Mouse (Mus musculus) heart, embryonic 12.5 days (tissue): ENCODE results near the gene Ube2j2. TPM values are rescaled to one million over a fixed set of nuclear protein-coding genes. Genes with fewer than 3 reads are reported as not detected.

Experiments used
- ATAC-seq: fragments of 200-750 bp; cut with Nextera tagmentation; 2 replicates; pipeline ENCODE4 v1.8.0; 2017; ENCODE audit warnings: moderate TSS enrichment, moderate library complexity; ENCODE audit not compliant: insufficient number of reproducible peaks, low FRiP score
- H3K27ac ChIP-seq: fragments of 300-500 bp; sonication (generic); 2 replicates; pipeline ENCODE4 v1.5.1; 2016; ENCODE audit warnings: mild to moderate bottlenecking, moderate library complexity; ENCODE audit not compliant: poor library complexity, severe bottlenecking
- H3K27me3 ChIP-seq: fragments of 300-500 bp; sonication (generic); replicated peaks from 2 replicates; pipeline ENCODE4 v1.6.1; 2016; ENCODE audit warnings: mild to moderate bottlenecking, moderate library complexity
- H3K36me3 ChIP-seq: fragments of 300-500 bp; sonication (generic); 2 replicates; pipeline ENCODE4 v1.6.1; 2016; ENCODE audit warnings: mild to moderate bottlenecking, moderate library complexity
- H3K4me1 ChIP-seq: fragments of 300-500 bp; sonication (generic); replicated peaks from 2 replicates; pipeline ENCODE4 v1.6.1; 2016; ENCODE audit warnings: mild to moderate bottlenecking
- H3K4me2 ChIP-seq: fragments of 300-500 bp; sonication (generic); 2 replicates; pipeline ENCODE4 v1.6.1; 2016; ENCODE audit warnings: mild to moderate bottlenecking, moderate library complexity
- H3K4me3 ChIP-seq: fragments of 300-500 bp; sonication (generic); 2 replicates; pipeline ENCODE4 v1.5.1; 2016; ENCODE audit warnings: mild to moderate bottlenecking
- H3K9ac ChIP-seq: fragments of 300-500 bp; sonication (generic); 2 replicates; pipeline ENCODE4 v1.6.1; 2016; ENCODE audit warnings: mild to moderate bottlenecking, moderate library complexity
- H3K9me3 ChIP-seq: fragments of 300-500 bp; sonication (generic); replicated peaks from 2 replicates; pipeline ENCODE4 v1.6.1; 2016; ENCODE audit warnings: mild to moderate bottlenecking, moderate library complexity
- WGBS: fragments of 180-500 bp; shearing (Covaris S2); methylation state at CpG from one replicate; pipeline ENCODE4 v1.1.7; 2016; 5-methylcytosine and 5-hydroxymethylcytosine counted together
- polyA plus RNA-seq: library from polyadenylated mRNA; unstranded; fragments of >200 nt; fragmentation: Nextera tagmentation; extraction: Ambion mirVana; gene quantifications from 2 replicates; pipeline ENCODE4 v1.2.1, GENCODE M21; 2016

Ube2j2 gene
- polyA plus RNA-seq, 1 experiment from 2014 or later: 101 TPM

DNA sequence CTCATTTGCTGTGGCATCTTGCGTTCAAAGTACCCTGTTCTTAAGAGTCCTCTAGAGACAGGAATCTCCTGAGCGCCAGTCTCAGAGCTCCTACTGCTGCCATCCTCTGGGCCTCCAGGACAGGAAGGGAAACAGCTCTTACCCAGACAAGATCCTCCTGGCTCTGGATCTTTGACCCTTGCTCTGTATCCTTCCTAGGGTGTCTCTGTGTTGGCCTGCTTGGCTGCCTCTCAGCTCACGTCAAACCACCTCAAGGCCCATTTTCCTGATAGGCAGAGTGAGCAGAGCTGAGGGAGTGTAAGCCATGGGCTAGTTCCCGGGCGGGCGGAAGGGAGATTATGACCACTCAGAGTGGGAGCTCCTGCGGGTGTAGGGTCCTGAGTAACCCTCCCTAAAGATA, 19.5 kb downstream of the Ube2j2 start:
- WGBS: 47% methylated on average over 7 of the region's 7 CpGs
- Histone ChIP-seq H3K9ac (peak overlapping the region; percentile 79), H3K9me3 (no peaks in the 10 kb centered on the region), H3K36me3 (peaks cover 37% of the 10 kb centered on the region), H3K4me1 (peaks cover 24% of the 10 kb centered on the region), H3K4me3 (peak overlapping the region; percentile 60), H3K4me2 (peak overlapping the region; percentile 93), H3K27ac (no peak overlapping the region), H3K27me3 (no peaks in the 10 kb centered on the region)
- ATAC-seq: no peak

DNA sequence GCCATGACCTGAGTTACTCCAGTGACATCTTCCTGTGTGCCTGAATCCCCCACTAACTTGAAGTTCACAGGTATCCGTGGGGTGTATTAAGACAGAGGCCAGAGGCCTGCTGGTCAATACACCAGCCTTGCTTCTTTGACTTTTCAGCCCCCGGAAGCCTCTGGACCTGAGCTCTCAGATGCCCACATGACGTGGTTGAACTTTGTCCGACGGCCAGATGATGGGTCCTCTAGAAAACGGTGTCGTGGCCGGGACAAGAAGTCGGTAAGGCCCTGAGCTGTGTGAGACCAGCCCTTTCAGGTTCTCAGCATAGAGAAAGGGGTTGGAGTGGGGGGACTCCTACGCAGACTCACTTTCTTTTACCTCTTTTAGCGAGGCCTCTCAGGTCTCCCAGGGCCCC, 20.8 kb downstream of the Ube2j2 start:
- Histone ChIP-seq H3K9me3 (no peaks in the 10 kb centered on the region), H3K27me3 (no peaks in the 10 kb centered on the region), H3K36me3 (peaks cover 31% of the 10 kb centered on the region), H3K9ac (no peak overlapping the region; the same call in 1 of the 2 replicates), H3K4me2 (no peak overlapping the region), H3K4me1 (peaks cover 24% of the 10 kb centered on the region), H3K27ac (no peak overlapping the region), H3K4me3 (no peak overlapping the region)
- no peak for ATAC-seq
- WGBS: 89% methylated on average over 11 of the region's 11 CpGs

DNA sequence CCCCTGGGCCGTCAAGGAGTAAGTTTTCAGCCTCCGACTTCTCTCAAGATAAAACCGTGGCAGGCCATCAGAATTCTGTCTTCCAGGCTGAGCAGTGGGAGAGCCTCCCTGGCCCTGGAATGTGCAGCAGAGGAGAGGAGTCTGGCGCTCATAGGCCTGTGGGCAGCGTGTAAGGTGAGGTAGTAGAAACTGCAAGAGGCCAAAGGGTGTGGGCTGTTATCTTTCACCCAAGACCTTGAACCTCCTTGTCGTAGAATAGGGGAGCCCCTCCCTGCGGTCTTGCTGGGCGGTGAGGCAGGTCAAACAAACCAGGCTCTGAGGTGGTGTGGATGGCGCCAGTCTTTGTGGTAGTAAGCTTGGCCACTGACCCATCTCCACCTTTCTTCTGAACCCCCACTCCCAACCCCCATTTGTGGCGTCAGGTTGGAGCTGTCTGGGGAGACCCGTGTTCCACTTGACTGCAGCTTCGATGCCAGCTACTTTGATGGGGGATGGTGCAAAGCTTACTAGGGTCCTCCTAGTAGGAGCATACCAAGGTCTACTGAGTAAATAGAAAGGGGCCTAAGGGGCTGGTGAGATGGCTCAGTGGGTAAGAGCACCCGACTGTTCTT, 25.5 kb downstream of the Ube2j2 start:
- H3K4me3 ChIP-seq: no peak overlapping the region
- no peaks in the 10 kb centered on the region for H3K4me1 ChIP-seq
- no peak overlapping the region for H3K9ac ChIP-seq
- H3K36me3 ChIP-seq: peaks cover 21% of the 10 kb centered on the region
- no peak overlapping the region for H3K27ac ChIP-seq
- H3K27me3 ChIP-seq: no peaks in the 10 kb centered on the region
- 63% methylated on average over 13 of the region's 13 CpGs for WGBS
- no peak overlapping the region for H3K4me2 ChIP-seq
- H3K9me3 ChIP-seq: no peaks in the 10 kb centered on the region
- no peak; the same call in 1 of the 2 replicates for ATAC-seq

DNA sequence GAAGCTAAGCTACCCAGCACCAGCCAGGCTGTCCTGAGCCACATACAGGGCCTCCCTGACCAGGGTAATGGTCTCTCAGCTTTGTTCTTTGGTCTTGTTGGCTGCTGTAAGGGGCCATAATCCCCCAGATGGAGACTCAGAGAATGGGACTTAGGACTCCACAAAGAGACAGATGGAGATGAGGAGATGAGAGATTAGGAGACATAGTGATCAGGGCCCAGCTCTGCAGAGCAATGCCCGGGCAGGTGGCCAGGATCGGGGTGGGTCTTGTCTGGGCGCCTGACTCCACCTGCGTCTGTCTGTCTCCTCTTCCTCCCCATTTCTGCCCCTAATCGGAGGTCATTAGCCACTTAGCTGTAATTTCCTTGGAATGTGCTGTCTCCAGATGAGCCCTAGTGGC, 26.7 kb downstream of the Ube2j2 start:
- peaks cover 14% of the 10 kb centered on the region for H3K36me3 ChIP-seq

DNA sequence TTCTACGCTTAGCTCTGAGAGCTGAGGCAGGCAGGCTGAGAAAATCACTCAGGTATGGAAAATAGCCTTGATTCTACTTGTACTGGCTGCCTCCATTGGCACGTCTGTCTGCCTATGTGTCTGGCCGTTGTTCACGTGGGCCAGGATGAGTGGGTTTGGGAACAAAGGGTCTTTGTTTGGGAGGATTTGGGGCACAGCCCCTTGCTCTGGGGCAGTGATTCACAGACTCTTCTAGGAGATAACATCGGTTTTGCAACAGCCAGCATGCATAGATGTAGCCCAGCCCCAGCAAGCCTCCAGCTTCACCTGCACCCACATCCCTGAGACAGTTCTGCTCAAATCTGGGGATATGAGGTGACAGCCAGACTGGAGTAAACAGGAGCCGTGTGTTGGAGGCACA, 29.0 kb downstream of the Ube2j2 start:
- H3K9ac ChIP-seq: no peak overlapping the region
- 77% methylated on average over 6 of the region's 6 CpGs for WGBS
- no peak overlapping the region for H3K4me3 ChIP-seq
- no peaks in the 10 kb centered on the region for H3K36me3 ChIP-seq
- H3K9me3 ChIP-seq: peaks cover 8% of the 10 kb centered on the region
- no peaks in the 10 kb centered on the region for H3K27me3 ChIP-seq
- H3K4me2 ChIP-seq: no peak overlapping the region
- no peak for ATAC-seq
- no peaks in the 10 kb centered on the region for H3K4me1 ChIP-seq
- H3K27ac ChIP-seq: no peak overlapping the region

More for the DNA sequence above, 26.7 kb downstream of the Ube2j2 start:
- Histone ChIP-seq H3K4me1 (no peaks in the 10 kb centered on the region), H3K27me3 (no peaks in the 10 kb centered on the region), H3K9me3 (no peaks in the 10 kb centered on the region), H3K27ac (no peak overlapping the region), H3K4me2 (no peak overlapping the region), H3K9ac (no peak overlapping the region), H3K4me3 (no peak overlapping the region)
- WGBS: 86% methylated on average over 5 of the region's 5 CpGs
- ATAC-seq: no peak

DNA sequence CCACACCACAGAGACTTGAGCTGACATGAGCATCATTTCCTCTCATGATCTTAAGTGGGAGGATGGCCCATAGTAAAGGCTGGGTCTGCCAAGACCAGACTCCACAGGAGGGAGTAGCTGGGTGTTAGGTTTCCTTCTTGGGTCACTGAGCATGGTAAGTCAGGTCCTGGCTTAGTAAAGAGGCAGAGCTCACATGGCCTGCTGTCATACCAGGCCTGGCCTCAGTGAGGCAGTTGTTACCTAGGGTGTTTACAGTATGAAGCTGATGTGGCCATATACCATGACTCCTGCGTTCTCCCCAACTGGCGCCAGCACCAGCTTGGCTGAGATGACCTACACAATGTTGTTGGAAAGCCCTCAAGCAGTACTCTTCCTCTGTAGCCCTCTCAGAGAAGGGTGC, 29.6 kb downstream of the Ube2j2 start:
- whole genome bisulfite sequencing: 75% methylated on average over 2 of the region's 2 CpGs
- peaks cover 8% of the 10 kb centered on the region for H3K9me3 ChIP-seq
- no peak overlapping the region for H3K4me2 ChIP-seq
- no peak overlapping the region for H3K27ac ChIP-seq
- no peak for ATAC-seq
- H3K36me3 ChIP-seq: no peaks in the 10 kb centered on the region
- H3K27me3 ChIP-seq: no peaks in the 10 kb centered on the region
- H3K4me1 ChIP-seq: no peaks in the 10 kb centered on the region
- H3K9ac ChIP-seq: no peak overlapping the region
- H3K4me3 ChIP-seq: no peak overlapping the region

DNA sequence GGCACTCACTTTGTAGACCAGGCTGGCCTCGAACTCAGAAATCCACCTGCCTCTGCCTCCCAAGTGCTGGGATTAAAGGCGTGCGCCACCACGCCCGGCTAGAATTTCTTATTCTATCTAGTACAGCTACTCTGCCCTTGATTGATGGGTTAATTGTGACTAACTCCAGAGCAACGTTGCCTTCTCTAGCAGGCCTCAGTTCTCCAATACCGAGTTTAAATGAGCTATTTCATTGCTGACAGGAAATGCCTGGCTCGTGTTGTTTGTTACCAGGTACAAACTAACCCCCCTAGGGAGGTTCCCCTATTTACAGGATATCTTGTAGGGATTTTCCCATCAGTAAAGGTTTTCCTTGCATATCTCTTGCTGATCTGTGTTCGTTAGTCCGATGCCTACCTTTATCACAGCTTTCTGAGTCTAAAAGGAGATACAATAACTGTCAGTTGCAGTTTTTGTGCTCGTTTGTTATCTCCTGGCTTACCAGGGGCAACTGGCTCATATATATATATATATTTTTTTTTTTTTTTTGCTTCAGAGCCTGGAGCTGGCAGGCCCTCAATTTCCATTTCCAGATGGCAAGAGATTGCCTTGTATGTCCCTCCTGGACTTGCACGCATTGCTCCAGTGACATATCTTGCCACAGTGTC, 37.9 kb downstream of the Ube2j2 start:
- no peaks in the 10 kb centered on the region for H3K36me3 ChIP-seq
- 0 out of 2 replicates have a peak, but pooled peaks cover 3% of the 10 kb centered on the region for H3K27me3 ChIP-seq
- H3K27ac ChIP-seq: no peak overlapping the region
- no peak overlapping the region for H3K4me2 ChIP-seq
- H3K9me3 ChIP-seq: peaks cover 13% of the 10 kb centered on the region
- 71% methylated on average over 12 of the region's 12 CpGs for WGBS
- no peak overlapping the region for H3K9ac ChIP-seq
- H3K4me3 ChIP-seq: no peak overlapping the region
- ATAC-seq: no peak
- no peaks in the 10 kb centered on the region for H3K4me1 ChIP-seq

DNA sequence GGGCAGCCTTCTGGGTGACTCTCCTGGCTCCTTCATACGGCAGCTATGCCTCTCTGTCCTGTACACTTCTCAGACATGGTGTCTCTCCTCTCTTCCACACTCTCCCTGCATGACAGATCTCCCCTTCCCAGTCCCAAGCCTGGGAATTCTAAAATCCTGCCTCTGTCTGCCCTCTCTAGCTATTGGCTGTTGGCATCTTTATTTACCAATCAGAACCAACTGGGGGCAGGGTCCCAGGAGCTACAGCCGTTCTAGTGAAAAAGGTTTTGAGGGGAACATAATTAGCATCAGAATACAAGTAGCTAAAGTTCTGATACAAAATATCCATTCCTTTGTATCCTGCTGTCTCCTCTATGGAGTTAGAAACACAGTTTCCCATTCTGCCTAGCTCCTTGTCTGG, 40.2 kb downstream of the Ube2j2 start:
- Histone ChIP-seq H3K4me3 (no peak overlapping the region), H3K9ac (no peak overlapping the region), H3K9me3 (0 out of 2 replicates have a peak, but pooled peaks cover 5% of the 10 kb centered on the region), H3K27ac (no peak overlapping the region), H3K36me3 (no peaks in the 10 kb centered on the region), H3K4me2 (no peak overlapping the region), H3K4me1 (0 out of 2 replicates have a peak, but pooled peaks cover 6% of the 10 kb centered on the region), H3K27me3 (0 out of 2 replicates have a peak, but pooled peaks cover 3% of the 10 kb centered on the region)
- 10% methylated on average over 2 of the region's 2 CpGs for WGBS
- ATAC-seq: no peak

DNA sequence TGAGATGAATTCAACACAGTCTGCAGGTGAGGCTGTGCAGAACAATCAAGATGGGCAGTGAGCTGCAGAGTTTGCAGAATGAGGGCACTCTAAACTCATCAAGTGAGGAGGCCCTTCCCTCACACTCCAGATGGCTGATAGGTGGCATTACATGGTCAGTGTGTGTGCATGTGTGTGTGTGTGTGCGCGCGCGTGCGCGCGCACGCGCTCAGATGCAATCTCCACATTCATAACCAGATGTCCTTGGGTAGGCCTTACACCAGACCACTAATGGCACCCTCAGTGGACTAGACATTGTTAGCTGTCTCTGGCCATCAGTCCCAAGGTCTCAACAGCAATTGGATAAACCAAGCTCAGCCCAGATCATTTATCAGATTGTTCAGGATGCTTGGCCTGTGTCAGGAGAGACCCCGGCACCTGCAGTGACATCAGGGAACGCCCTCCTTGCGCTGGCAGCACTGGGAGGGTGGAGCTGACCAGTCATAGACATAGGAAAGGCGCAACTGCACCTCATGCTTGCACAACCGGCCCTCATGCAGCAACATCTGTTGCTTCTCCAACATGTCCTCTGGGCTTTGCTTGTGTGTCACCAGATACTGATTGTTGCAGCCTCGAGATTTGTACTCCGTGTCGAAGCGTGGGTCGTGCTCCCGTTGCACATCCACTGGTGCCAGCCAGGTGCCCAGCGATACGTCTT, 47.7 kb downstream of the Ube2j2 start:
- H3K27me3 ChIP-seq: no peaks in the 10 kb centered on the region
- H3K4me1 ChIP-seq: peaks cover 28% of the 10 kb centered on the region
- H3K4me2 ChIP-seq: peak overlapping the region; percentile 97
- H3K9ac ChIP-seq: peak overlapping the region; percentile 83
- H3K36me3 ChIP-seq: peaks cover 16% of the 10 kb centered on the region
- H3K4me3 ChIP-seq: peak overlapping the region; percentile 82
- H3K9me3 ChIP-seq: no peaks in the 10 kb centered on the region
- no peak overlapping the region; the same call in 1 of the 2 replicates for H3K27ac ChIP-seq
- ATAC-seq: no peak
- WGBS: 82% methylated on average over 22 of the region's 22 CpGs

DNA sequence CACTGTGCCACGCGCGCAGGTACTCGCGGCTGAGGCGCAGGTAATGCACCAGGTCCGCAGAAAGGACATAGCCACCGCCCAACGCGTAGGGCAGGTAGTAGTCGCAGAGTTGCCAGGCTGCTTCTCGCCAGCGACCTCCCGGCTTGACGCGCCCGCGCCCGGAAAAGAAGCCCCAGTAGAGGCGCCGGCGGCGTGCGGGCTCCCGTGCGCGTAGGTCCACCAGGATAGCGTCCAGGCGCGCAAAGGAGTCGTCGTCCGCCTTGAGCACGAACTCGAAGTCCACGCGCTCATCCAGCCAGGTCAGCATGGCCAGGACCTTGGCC, 48.2 kb downstream of the Ube2j2 start:
- Histone ChIP-seq H3K27me3 (no peaks in the 10 kb centered on the region), H3K4me3 (peak overlapping the region; percentile 82), H3K9ac (peak overlapping the region; percentile 83), H3K9me3 (no peaks in the 10 kb centered on the region), H3K4me1 (peaks cover 28% of the 10 kb centered on the region), H3K27ac (peak overlapping the region; percentile 91), H3K4me2 (peak overlapping the region; percentile 97), H3K36me3 (peaks cover 21% of the 10 kb centered on the region)
- 24% methylated on average over 37 of the region's 37 CpGs for WGBS
- ATAC-seq: no peak

DNA sequence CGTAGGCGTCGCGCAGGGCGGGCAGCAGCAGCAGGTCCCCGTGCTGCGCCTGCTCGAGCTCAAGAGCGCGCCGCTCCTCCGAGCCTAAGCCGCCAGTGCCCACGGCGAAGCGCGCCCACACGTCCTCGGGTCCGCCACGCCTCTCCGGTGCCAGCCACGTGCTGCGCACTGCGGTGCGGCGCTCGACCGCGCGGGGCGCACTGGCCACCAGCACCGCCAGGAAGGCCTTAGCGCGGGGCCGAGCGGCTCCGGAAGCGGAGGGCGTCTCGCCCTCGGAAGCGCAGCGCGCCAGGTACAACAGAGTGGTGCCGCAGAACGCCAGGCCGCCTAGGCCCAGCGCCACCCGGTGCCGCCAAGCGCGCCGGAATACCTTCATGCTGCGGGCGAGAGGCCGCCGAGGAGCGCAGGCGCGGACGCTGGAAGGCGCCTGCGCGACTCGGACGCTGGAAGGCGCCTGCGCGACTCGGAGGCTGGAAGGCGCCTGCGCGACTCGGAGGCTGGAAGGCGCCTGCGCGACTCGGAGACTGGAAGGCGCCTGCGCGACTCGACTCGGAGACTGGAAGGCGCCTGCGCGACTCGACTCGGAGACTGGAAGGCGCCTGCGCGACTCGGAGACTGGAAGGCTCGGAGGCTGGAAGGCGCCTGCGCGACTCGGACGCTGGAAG, 48.7 kb downstream of the Ube2j2 start, which contains the start of the genes B3galt6 and Sdf4:
TSS of gene B3galt6 (minus strand) at position 409 of the 665 bp plus-strand sequence.
TSS of gene Sdf4 (plus strand) at position 632 of the 665 bp plus-strand sequence.
- peak within 1 kb of the TSS; percentile 83 for H3K9ac ChIP-seq
- H3K9me3 ChIP-seq: no peaks in the 10 kb centered on the region
- peaks cover 26% of the 10 kb centered on the region for H3K36me3 ChIP-seq
- H3K27ac ChIP-seq: peak within 1 kb of the TSS; percentile 93
- H3K4me3 ChIP-seq: peak within 1 kb of the TSS; percentile 82
- ATAC-seq: peak; percentile 89
- peaks cover 28% of the 10 kb centered on the region for H3K4me1 ChIP-seq
- H3K4me2 ChIP-seq: peak within 1 kb of the TSS; percentile 97
- WGBS: under 1% methylated on average over 96 of the region's 99 CpGs
- no peaks in the 10 kb centered on the region for H3K27me3 ChIP-seq
